Mouse (Mus musculus): Measurements from ENCODE around the gene Ndrg3.
"Not testable (repeated sequence)": the region's sequence is repeated elsewhere in the genome, so short reads cannot be mapped to it uniquely, and the experiment has no call there.

The Ndrg3 gene

DNA sequence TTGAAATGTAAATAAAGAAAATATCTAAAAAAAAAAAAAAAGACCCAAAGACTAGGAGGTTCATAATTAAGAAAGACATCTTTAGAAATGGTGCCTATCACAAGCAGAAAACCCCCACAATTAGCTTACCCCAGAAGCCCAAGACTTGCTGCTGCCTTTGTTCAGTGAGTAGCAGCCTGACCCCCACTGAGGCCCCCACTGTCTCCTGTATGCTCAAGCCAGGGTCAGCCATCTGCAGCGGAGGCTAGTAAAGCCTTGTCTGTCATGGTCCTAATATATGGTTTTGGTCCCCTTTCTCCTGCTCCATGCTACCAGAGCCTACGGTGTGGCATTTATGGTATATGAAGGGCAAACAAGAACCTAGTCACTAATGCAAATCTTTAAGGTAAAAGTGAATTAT is 90.5 kb downstream of the Ndrg3 start:
- DNase-seq (ENCODE audit: low spot score) = no peak

DNA sequence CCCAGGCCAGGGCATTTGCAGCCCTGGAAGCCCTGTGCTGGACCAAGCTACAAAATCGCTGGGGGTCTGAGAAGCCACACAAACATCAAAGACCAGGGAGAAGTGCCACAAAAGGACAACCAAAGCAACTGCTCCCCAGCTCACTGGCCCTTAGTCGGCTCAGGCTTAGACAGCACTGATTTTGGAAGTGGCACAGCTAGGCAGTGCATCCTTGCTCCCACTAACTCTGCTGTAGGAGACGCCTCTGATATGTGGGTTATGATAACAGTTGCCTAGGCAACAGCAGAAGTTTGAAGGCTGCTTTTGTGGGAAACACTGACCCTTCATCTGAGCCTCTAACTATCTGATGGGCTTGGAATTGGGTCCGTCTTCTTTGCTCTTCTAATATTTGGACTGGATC is 92.7 kb downstream of the Ndrg3 start:
- DNase-seq (ENCODE audit: low spot score) = no peak

DNA sequence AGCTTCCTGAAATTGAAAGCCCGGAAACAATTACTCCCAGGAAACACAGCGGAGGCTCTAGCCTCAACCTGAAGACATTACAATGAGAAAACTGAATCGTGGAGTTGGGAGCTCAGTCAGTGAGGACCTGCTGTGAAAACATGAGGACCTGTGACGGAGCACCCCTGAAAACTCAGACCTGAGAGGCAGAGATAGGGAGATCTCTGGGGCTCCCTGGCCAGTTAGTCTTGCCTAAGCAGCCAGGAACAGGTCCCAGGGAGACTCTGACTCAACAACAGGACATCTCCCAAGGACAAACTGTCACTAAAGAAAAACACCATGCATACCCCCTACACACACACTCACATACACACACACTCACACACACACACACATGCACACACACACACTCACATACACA is 93.5 kb downstream of the Ndrg3 start:
- DNase-seq (ENCODE audit: low spot score) = no peak

GRCm38 (mm10) chr2:156897034-156897433 is 94.8 kb downstream of the Ndrg3 start:
- no peak for DNase-seq (ENCODE audit: low spot score)

GRCm38 (mm10) chr2:156896384-156896914 is 95.4 kb downstream of the Ndrg3 start:
- DNase-seq (ENCODE audit: low spot score) = no peak

DNA sequence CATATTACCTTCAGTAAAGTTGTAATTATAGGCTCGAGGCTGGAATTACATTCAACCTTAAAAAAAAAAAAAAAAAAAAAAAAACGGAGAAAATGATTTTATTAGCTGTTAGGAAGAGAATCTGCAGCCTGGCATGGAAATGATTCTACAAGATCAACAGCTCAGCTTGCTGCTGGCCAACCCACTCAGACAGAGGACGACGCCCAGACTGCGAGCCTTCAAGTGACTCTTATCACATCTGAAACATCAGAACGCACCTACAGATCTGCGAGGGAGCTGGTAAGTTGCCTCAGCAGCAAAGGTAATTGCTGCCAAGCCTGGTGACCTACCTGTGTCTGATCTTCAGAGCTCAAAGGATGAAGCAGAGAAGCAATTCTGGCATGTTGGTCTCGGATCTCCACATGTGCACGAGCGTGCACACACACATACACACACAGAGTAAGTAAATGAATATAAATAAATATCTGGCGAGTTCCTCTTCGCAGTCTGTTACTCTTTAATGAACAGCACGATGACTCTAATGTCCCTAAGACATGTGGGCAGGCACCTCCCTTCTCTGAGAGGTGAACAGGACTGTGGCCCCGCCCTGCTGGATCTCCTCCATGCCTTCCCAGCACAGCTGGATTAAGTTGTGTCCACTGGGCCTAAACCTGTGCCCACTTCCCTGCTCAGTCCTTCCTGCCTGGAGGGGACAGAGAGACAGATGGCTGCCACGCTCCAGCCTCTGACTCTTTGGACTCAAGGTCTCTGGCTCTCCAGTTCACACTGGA is 97.2 kb downstream of the Ndrg3 start:
- DNase-seq (ENCODE audit: low spot score) = no peak

DNA sequence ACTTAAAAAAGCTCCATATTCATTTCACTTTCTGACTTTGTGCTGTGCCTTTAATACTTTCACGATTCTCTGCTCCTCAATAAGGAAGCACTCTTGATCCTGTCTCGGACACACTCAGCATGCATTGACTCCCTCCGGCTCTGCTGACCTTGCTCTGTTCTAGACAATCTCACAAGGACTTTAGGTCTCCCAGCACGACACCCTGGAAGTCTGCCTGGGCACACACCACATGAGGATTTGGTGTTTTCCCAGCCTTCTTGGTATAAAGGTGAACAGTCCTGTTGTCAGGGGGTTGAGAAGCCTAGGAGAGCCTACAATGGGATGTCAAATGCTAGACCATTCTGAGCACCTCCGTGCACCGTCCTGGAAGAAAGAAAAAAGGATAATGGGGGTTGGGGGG is 99.0 kb downstream of the Ndrg3 start:
- no peak for DNase-seq (ENCODE audit: low spot score)

DNA sequence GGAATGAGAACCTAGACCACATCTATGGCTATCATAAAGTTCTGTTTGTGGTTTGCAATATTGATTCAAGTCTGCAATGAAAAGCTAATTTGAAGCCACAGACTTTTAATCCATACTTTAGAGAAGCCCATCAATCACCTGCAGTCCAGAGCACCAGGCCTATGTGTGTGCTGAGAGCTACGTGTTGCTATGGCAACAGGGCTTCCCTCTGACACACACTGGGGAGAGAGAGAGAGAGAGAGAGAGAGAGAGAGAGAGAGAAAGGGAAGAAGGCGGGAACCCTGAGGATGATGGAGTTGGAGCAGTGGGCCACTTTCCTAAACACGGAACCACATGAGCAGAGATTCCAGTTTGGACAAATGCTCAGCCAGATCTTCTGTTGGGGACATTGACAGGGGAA is 99.6 kb downstream of the Ndrg3 start:
- DNase-seq (ENCODE audit: low spot score) = no peak

GRCm38 (mm10) chr2:156888490-156888889 is 103.4 kb downstream of the Ndrg3 start:
- DNase-seq (ENCODE audit: low spot score) = no peak

GRCm38 (mm10) chr2:156887017-156887416 is 104.8 kb downstream of the Ndrg3 start, which contains the start of gene Sla2:
Sla2 (minus strand) TSS chr2:156887192.
- no peak for DNase-seq (ENCODE audit: low spot score)

DNA sequence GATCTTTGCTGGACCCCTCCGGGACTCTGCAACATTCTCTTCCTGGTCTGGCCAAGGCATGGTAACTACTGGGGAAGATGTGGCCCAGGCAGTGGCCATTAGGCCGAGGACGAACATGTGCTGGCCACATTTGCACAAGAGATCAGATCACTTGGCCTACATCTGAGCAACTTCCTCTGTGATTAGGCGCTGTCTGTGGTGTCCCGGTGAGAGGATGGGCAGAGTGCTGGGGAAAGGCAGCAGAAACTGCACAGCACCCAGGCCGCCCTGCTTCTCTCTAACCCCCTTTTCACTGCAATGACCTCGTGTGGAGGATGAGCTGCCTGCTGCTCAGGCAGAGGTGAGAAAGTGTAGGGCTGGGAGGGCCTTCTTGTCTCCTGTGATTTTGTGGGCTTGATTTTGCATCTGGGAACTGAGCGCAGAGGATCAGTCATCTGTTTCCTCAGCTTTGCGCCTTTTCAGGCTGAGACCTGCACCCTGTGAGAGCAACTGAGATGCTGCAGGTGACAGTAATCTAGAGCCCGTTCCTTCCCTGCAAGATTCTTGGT is 105.7 kb downstream of the Ndrg3 start:
- DNase-seq (ENCODE audit: low spot score) = no peak

DNA sequence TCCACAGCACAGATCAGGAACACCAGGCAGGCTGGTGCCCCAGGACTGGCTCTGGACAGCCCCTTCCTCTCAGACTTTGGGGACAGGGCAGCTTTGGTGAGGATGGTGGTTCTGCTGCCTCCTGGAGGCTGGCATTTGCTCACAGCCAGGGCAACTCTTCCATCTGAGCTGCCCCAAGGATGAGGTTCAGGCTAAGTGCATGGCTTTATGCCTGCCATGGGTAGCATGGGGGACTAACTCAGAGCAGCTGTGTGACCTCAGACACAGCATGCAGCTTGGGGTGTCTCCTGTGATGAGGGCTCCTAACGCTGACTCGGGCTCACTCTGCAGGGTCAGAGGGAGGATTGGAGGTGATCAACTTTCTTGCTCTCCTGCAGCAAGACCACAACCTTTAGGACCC is 106.2 kb downstream of the Ndrg3 start:
- not testable (repeated sequence) for DNase-seq (ENCODE audit: low spot score)

DNA sequence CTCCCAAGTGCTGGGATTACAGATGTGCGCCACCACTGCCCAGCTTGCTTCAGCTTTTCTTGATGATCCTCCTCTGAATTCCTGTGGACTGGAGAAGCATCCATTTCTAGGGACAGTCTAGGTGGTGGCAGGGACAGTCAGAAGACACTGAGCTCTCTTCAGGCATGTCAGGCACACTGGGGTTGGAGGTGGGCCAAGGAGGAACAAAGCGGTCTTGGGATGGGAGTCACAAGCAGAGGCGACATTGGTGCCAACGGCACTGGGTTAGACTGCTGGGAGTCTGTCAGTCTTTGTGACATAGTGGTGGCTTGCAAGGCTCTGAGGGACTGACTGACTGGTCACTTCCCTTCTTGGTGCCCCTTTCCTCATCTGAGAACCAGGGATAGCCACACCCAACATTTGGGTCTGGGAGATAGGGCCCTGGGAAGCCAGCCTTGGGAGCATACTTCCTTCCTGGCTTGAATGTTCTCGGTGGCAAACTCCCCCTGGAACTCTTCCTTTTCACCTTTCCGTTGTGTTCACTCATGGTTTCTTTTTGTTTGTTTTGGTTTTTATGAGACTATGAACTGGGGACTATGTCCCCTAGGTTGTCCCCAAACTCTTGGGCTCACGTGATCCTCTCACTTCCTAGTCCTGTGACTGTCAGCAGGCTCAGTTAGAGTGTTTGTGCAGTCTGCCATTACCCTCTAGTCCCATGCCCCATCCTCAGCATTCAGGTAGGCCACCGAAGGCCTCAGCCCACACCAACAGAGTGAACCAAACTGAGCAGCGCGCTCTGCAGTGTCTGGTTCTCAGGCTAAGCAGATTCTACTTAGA is 107.3 kb downstream of the Ndrg3 start:
- DNase-seq (ENCODE audit: low spot score) = no peak

GRCm38 (mm10) chr2:156882431-156883001 is 109.3 kb downstream of the Ndrg3 start:
- no peak for DNase-seq (ENCODE audit: low spot score)

GRCm38 (mm10) chr2:156879541-156879940 is 112.3 kb downstream of the Ndrg3 start:
- DNase-seq (ENCODE audit: low spot score) = no peak

GRCm38 (mm10) chr2:156877726-156878125 is 114.1 kb downstream of the Ndrg3 start:
- no peak for DNase-seq (ENCODE audit: low spot score)

Data from urinary bladder, postnatal 14 days (tissue).